Mouse (Mus musculus): ENCODE results near the gene Unc5c. TPM values are rescaled to one million over a fixed set of nuclear protein-coding genes. Genes with fewer than 3 reads are reported as not detected.

Unc5c gene
- polyA plus RNA-seq, 1 experiment from 2014 or later, result 20.5 TPM

GRCm38 (mm10) chr3:141618675-141619074, 153.7 kb downstream of the Unc5c start:
- H3K4me3 ChIP-seq, result no peak overlapping the region
- no peak overlapping the region for H3K4me2 ChIP-seq
- H3K9ac ChIP-seq, result no peak overlapping the region
- ATAC-seq (ENCODE audit: borderline replicate concordance, extremely low read depth, low FRiP score, low TSS enrichment), result no peak
- H3K27me3 ChIP-seq, result no peaks in the 10 kb centered on the region
- WGBS, result 75% methylated on average over 1 of the region's 1 CpGs
- no peaks in the 10 kb centered on the region for H3K36me3 ChIP-seq
- H3K27ac ChIP-seq, result no peak overlapping the region
- H3K9me3 ChIP-seq, result no peaks in the 10 kb centered on the region
- no peaks in the 10 kb centered on the region for H3K4me1 ChIP-seq

- H3K36me3 ChIP-seq, result no peaks in the 10 kb centered on the region
- H3K4me3 ChIP-seq, result no peak overlapping the region
- WGBS, result 97% methylated on average over 1 of the region's 1 CpGs
- ATAC-seq (ENCODE audit: borderline replicate concordance, extremely low read depth, low FRiP score, low TSS enrichment), result no peak
- H3K27me3 ChIP-seq, result no peaks in the 10 kb centered on the region
- no peaks in the 10 kb centered on the region for H3K4me1 ChIP-seq
- H3K9ac ChIP-seq, result no peak overlapping the region
- no peak overlapping the region for H3K4me2 ChIP-seq
- no peaks in the 10 kb centered on the region for H3K9me3 ChIP-seq
- no peak overlapping the region for H3K27ac ChIP-seq
Measured at GRCm38 (mm10) chr3:141621496-141621895, 156.5 kb downstream of the Unc5c start.

GRCm38 (mm10) chr3:141626935-141627638, 162.1 kb downstream of the Unc5c start:
- H3K4me1 ChIP-seq, result no peaks in the 10 kb centered on the region
- WGBS, result 48% methylated on average over 1 of the region's 1 CpGs

GRCm38 (mm10) chr3:141627639-141627977, 162.6 kb downstream of the Unc5c start:
- no peaks in the 10 kb centered on the region for H3K27me3 ChIP-seq
- no peak for ATAC-seq (ENCODE audit: borderline replicate concordance, extremely low read depth, low FRiP score, low TSS enrichment)
- no peaks in the 10 kb centered on the region for H3K9me3 ChIP-seq
- no peak overlapping the region for H3K27ac ChIP-seq
- H3K4me1 ChIP-seq, result no peaks in the 10 kb centered on the region
- no peak overlapping the region for H3K4me3 ChIP-seq
- H3K9ac ChIP-seq, result no peak overlapping the region
- WGBS, result 65% methylated on average over 5 of the region's 5 CpGs
- H3K4me2 ChIP-seq, result no peak overlapping the region
- H3K36me3 ChIP-seq, result no peaks in the 10 kb centered on the region

More at GRCm38 (mm10) chr3:141626935-141627638, 162.1 kb downstream of the Unc5c start:
- H3K4me3 ChIP-seq, result no peak overlapping the region
- H3K36me3 ChIP-seq, result no peaks in the 10 kb centered on the region
- no peaks in the 10 kb centered on the region for H3K9me3 ChIP-seq
- no peak overlapping the region for H3K27ac ChIP-seq
- H3K4me2 ChIP-seq, result no peak overlapping the region
- H3K9ac ChIP-seq, result no peak overlapping the region
- ATAC-seq (ENCODE audit: borderline replicate concordance, extremely low read depth, low FRiP score, low TSS enrichment), result no peak
- H3K27me3 ChIP-seq, result no peaks in the 10 kb centered on the region

GRCm38 (mm10) chr3:141629431-141629830, 164.4 kb downstream of the Unc5c start:
- 18% methylated on average over 1 of the region's 1 CpGs for WGBS
- Histone ChIP-seq H3K27ac (no peak overlapping the region), H3K9ac (no peak overlapping the region), H3K36me3 (no peaks in the 10 kb centered on the region), H3K4me1 (no peaks in the 10 kb centered on the region), H3K4me2 (no peak overlapping the region), H3K27me3 (no peaks in the 10 kb centered on the region), H3K9me3 (no peaks in the 10 kb centered on the region), H3K4me3 (no peak overlapping the region)
- no peak for ATAC-seq (ENCODE audit: borderline replicate concordance, extremely low read depth, low FRiP score, low TSS enrichment)

GRCm38 (mm10) chr3:141637900-141638299, 172.9 kb downstream of the Unc5c start:
- no peaks in the 10 kb centered on the region for H3K9me3 ChIP-seq
- no peak overlapping the region for H3K27ac ChIP-seq
- WGBS, result 39% methylated on average over 1 of the region's 1 CpGs
- no peaks in the 10 kb centered on the region for H3K4me1 ChIP-seq
- no peaks in the 10 kb centered on the region for H3K36me3 ChIP-seq
- no peak overlapping the region for H3K4me3 ChIP-seq
- no peak overlapping the region for H3K9ac ChIP-seq
- ATAC-seq (ENCODE audit: borderline replicate concordance, extremely low read depth, low FRiP score, low TSS enrichment), result no peak
- no peak overlapping the region for H3K4me2 ChIP-seq
- no peaks in the 10 kb centered on the region for H3K27me3 ChIP-seq

GRCm38 (mm10) chr3:141644264-141644663, 179.2 kb downstream of the Unc5c start:
- no peaks in the 10 kb centered on the region for H3K36me3 ChIP-seq
- WGBS, result 50% methylated on average over 5 of the region's 5 CpGs

GRCm38 (mm10) chr3:141646588-141646987, 181.6 kb downstream of the Unc5c start:
- Histone ChIP-seq H3K9me3 (no peaks in the 10 kb centered on the region), H3K27ac (no peak overlapping the region), H3K27me3 (no peaks in the 10 kb centered on the region), H3K9ac (no peak overlapping the region), H3K4me1 (no peaks in the 10 kb centered on the region), H3K4me2 (no peak overlapping the region), H3K36me3 (no peaks in the 10 kb centered on the region), H3K4me3 (no peak overlapping the region)
- 86% methylated on average over 2 of the region's 2 CpGs for WGBS
- no peak for ATAC-seq (ENCODE audit: borderline replicate concordance, extremely low read depth, low FRiP score, low TSS enrichment)

More at GRCm38 (mm10) chr3:141644264-141644663, 179.2 kb downstream of the Unc5c start:
- Histone ChIP-seq H3K4me2 (no peak overlapping the region), H3K27me3 (no peaks in the 10 kb centered on the region), H3K9ac (no peak overlapping the region), H3K4me3 (no peak overlapping the region), H3K4me1 (no peaks in the 10 kb centered on the region), H3K27ac (no peak overlapping the region), H3K9me3 (no peaks in the 10 kb centered on the region)
- ATAC-seq (ENCODE audit: borderline replicate concordance, extremely low read depth, low FRiP score, low TSS enrichment), result no peak

GRCm38 (mm10) chr3:141650658-141651057, 185.6 kb downstream of the Unc5c start:
- no peak overlapping the region for H3K4me2 ChIP-seq
- no peak overlapping the region for H3K9ac ChIP-seq
- H3K36me3 ChIP-seq, result no peaks in the 10 kb centered on the region
- H3K4me1 ChIP-seq, result no peaks in the 10 kb centered on the region
- no peak for ATAC-seq (ENCODE audit: borderline replicate concordance, extremely low read depth, low FRiP score, low TSS enrichment)
- no peaks in the 10 kb centered on the region for H3K27me3 ChIP-seq
- 85% methylated on average over 3 of the region's 3 CpGs for WGBS
- H3K4me3 ChIP-seq, result no peak overlapping the region
- no peak overlapping the region for H3K27ac ChIP-seq
- H3K9me3 ChIP-seq, result no peaks in the 10 kb centered on the region

- Histone ChIP-seq H3K27me3 (no peaks in the 10 kb centered on the region), H3K36me3 (no peaks in the 10 kb centered on the region), H3K9ac (no peak overlapping the region), H3K27ac (no peak overlapping the region), H3K4me1 (no peaks in the 10 kb centered on the region), H3K4me2 (no peak overlapping the region), H3K4me3 (no peak overlapping the region), H3K9me3 (no peaks in the 10 kb centered on the region)
- WGBS, result 81% methylated on average over 1 of the region's 1 CpGs
- no peak for ATAC-seq (ENCODE audit: borderline replicate concordance, extremely low read depth, low FRiP score, low TSS enrichment)
Measured at GRCm38 (mm10) chr3:141653915-141654314, 188.9 kb downstream of the Unc5c start.

- no peak overlapping the region for H3K27ac ChIP-seq
Measured at GRCm38 (mm10) chr3:141659041-141659789, 194.2 kb downstream of the Unc5c start.

More at GRCm38 (mm10) chr3:141659041-141659789, 194.2 kb downstream of the Unc5c start:
- Histone ChIP-seq H3K9me3 (no peaks in the 10 kb centered on the region), H3K9ac (no peak overlapping the region), H3K4me2 (no peak overlapping the region), H3K27me3 (no peaks in the 10 kb centered on the region), H3K4me3 (no peak overlapping the region), H3K4me1 (peaks cover 15% of the 10 kb centered on the region), H3K36me3 (no peaks in the 10 kb centered on the region)
- no peak for ATAC-seq (ENCODE audit: borderline replicate concordance, extremely low read depth, low FRiP score, low TSS enrichment)
- WGBS, result 48% methylated on average over 3 of the region's 3 CpGs
